Mouse (Mus musculus) lung, embryonic 16.5 days (tissue): ENCODE data around the gene Rtn4ip1. TPM values are rescaled to one million over a fixed set of nuclear protein-coding genes. Genes with fewer than 3 reads are reported as not detected.
A peak's percentile ranks its signal among the peaks of the same experiment; 100 is the strongest.

ENCODE experiments used
- ATAC-seq: fragments of 200-750 bp; cut with Nextera tagmentation; 2 replicates; pipeline ENCODE4 v1.8.0; 2017; ENCODE audit warnings: low read depth, mild to moderate bottlenecking, moderate library complexity
- H3K27ac ChIP-seq: fragments of 300-500 bp; sonication (generic); 2 replicates; pipeline ENCODE4 v1.5.1; 2014; ENCODE audit warnings: mild to moderate bottlenecking, control low read depth, low read length
- H3K27me3 ChIP-seq: fragments of 300-500 bp; sonication (generic); 2 replicates; pipeline ENCODE4 v1.6.1; 2014; ENCODE audit warnings: low read depth, low read length, mixed read lengths; ENCODE audit not compliant: control insufficient read depth, insufficient read depth
- H3K36me3 ChIP-seq: fragments of 300-500 bp; sonication (generic); 2 replicates; pipeline ENCODE4 v1.6.1; 2014; ENCODE audit warnings: low read length; ENCODE audit not compliant: control insufficient read depth, insufficient read depth
- H3K4me1 ChIP-seq: fragments of 300-500 bp; sonication (generic); replicated peaks from 2 replicates; pipeline ENCODE4 v1.6.1; 2014; ENCODE audit warnings: low read length, mixed read lengths; ENCODE audit not compliant: control insufficient read depth, insufficient read depth
- H3K4me2 ChIP-seq: fragments of 300-500 bp; sonication (generic); 2 replicates; pipeline ENCODE4 v1.6.1; 2014; ENCODE audit warnings: low read depth, low read length, control low read depth
- H3K4me3 ChIP-seq: fragments of 300-500 bp; sonication (generic); 2 replicates; pipeline ENCODE4 v1.5.1; 2014; ENCODE audit warnings: mild to moderate bottlenecking, low read length, control low read depth
- H3K9ac ChIP-seq: fragments of 300-500 bp; sonication (generic); 2 replicates; pipeline ENCODE4 v1.6.1; 2014; ENCODE audit warnings: low read length, control low read depth
- H3K9me3 ChIP-seq: fragments of 300-500 bp; sonication (generic); 2 replicates; pipeline ENCODE4 v1.6.1; 2016; ENCODE audit warnings: low read length; ENCODE audit not compliant: control insufficient read depth
- WGBS: fragments of 180-500 bp; shearing (Covaris S2); extraction: QIAGEN DNeasy Blood & Tissue Kit; methylation state at CpG from one replicate; pipeline ENCODE4 v1.1.7; 2014; 5-methylcytosine and 5-hydroxymethylcytosine counted together
- polyA plus RNA-seq: library from polyadenylated mRNA; unstranded; fragments of >200 nt; fragmentation: Nextera tagmentation; extraction: Ambion mirVana; gene quantifications from 2 replicates; pipeline ENCODE4 v1.2.1, GENCODE M21; 2015

Rtn4ip1 gene
- polyA plus RNA-seq, 1 experiment from 2014 or later, result 10.9 TPM

DNA sequence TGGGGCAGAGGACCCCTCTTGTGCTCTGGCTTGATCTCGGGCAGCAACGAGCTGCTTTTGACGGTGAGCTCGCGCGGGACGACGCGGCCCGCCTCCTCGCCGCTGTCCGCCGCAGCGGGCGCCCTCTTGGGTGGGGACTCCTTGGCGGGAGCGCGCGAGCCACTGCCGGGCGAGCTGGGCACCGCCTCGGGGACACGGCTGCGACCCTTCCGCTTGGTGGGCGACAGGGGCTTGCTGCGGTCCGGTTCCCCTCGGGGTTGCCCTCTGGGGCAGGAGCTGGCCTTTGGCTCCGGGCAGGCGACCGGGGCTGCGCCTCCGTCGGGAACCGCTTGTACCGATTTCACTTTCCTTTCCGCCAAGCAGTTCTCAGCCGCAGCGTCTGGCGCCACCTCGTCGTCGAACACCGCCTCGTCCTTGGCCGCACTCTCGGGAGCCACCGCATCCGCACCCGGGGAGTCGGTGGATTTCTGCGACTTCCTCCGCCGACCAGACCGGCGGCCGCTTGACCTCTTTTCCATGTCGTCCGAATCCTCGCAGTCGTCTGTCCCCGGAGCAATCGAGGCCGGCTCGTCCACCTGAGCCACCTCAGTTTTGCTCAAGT is 102.0 kb downstream of the Rtn4ip1 start:
- peak overlapping the region; percentile 76 for H3K4me3 ChIP-seq
- no peaks in the 10 kb centered on the region for H3K9me3 ChIP-seq
- peak; percentile 56; the same call in 1 of the 2 replicates for ATAC-seq
- H3K27ac ChIP-seq, result no peak overlapping the region
- peak overlapping the region; percentile 66 for H3K4me2 ChIP-seq
- peaks cover 50% of the 10 kb centered on the region for H3K27me3 ChIP-seq
- H3K36me3 ChIP-seq, result no peaks in the 10 kb centered on the region
- peaks cover 17% of the 10 kb centered on the region for H3K4me1 ChIP-seq
- peak overlapping the region; percentile 69 for H3K9ac ChIP-seq
- WGBS, result 0% methylated on average over 68 of the region's 68 CpGs

DNA sequence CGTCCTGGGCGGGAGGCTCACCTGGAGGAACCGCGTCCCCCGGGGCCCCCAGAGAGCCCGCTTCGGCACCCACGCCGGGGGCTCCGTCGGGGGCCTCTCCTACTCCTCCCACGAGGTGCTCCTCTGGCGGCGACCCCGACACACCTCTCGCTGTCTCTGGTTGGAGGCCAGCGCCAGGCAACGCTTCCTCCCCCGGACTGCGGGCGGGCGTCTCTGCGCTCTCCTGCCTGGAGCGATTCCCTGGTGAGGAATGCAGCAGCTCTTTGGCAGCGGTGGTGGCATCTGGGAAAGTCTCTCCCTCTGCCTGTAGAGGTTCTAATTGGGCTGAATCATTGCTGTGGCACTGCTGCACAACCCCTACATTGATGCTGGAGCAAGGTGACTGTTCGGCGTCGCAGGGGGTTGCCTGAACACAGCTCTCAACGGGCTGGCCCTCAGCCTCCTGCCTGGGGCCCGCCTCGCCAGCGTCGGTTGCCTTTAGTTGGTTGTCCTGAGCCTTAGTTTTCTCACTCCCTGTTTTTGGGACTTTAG is 102.7 kb downstream of the Rtn4ip1 start:
- Histone ChIP-seq H3K9me3 (no peaks in the 10 kb centered on the region), H3K4me2 (peak overlapping the region; percentile 66), H3K4me3 (peak overlapping the region; percentile 76), H3K27me3 (peaks cover 50% of the 10 kb centered on the region), H3K36me3 (no peaks in the 10 kb centered on the region), H3K4me1 (peaks cover 17% of the 10 kb centered on the region), H3K27ac (no peak overlapping the region), H3K9ac (peak overlapping the region; percentile 69)
- peak; percentile 43; the same call in 1 of the 2 replicates for ATAC-seq
- WGBS, result 3% methylated on average over 33 of the region's 33 CpGs

DNA sequence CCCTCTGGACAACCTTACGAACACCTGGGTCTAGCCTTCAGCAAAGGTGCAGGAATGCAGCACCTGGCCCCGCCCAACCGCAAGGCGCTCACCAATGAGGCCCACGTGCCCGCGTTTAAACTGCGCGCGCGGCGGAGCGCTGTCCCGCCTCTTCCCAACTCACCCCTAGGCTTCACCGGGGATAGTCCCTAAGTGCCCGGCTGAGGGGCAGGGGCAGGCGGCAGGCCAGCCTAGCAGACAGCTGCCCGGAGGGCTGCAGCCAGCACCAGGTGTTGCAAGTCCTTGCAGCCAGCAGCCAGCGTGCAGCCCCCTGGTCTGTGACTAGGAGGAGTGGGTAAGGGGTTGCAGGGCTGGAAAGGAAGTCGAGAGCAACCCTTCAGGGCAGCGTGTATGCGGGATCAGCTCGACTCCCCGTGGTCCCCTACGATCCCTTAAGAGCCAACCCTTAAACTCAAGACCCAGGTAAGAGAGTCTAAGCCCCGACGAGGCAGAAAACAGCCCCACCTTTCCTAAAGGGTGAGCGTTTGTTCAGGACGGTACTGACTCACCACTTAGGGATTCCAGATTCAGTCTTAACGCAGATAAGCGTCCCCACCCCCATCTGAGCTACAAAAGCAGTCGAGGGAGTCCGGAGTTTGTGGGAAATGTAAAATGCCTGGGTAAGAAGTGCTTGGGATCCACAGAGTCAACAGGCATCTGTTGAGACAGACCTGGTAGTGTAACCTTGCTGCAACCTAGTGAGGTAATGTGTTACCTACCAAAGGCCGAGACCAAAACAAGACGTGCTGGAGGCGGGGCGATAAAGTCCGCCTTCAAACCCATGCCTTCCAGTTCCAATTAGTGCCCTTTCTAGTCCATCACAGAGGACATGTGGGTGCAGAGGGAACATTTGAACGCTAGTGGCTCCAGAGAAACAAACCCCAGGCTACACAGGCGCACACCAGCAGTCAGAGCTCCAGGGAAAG is 104.4 kb downstream of the Rtn4ip1 start:
- H3K9ac ChIP-seq, result peak overlapping the region; percentile 51
- 1% methylated on average over 40 of the region's 40 CpGs for WGBS

More for the DNA sequence above, 104.4 kb downstream of the Rtn4ip1 start:
- 0 out of 2 replicates have a peak overlapping the region, but pooled peaks have one; percentile 12 for H3K27ac ChIP-seq
- H3K4me3 ChIP-seq, result peak overlapping the region; percentile 47
- H3K4me1 ChIP-seq, result peaks cover 17% of the 10 kb centered on the region
- ATAC-seq, result peak; percentile 60
- peak overlapping the region; percentile 73 for H3K4me2 ChIP-seq
- H3K9me3 ChIP-seq, result no peaks in the 10 kb centered on the region
- no peaks in the 10 kb centered on the region for H3K36me3 ChIP-seq
- H3K27me3 ChIP-seq, result peaks cover 50% of the 10 kb centered on the region

Other genes starting within 250 kb of the Rtn4ip1 start
- gene Qrsl1, start 62 bp upstream of the Rtn4ip1 start, polyA plus RNA-seq, result 16.8 and 17.8 TPM in 2 replicates
- 0.40 and 0.53 TPM in 2 replicates for gene Crybg1, start 247.0 kb downstream of the Rtn4ip1 start, polyA plus RNA-seq